Mouse (Mus musculus): ENCODE measurements around the gene Ugt1a8.
"Not testable (repeated sequence)": the region's sequence is repeated elsewhere in the genome, so short reads cannot be mapped to it uniquely, and the experiment has no call there.

Ugt1a8 gene

DNA sequence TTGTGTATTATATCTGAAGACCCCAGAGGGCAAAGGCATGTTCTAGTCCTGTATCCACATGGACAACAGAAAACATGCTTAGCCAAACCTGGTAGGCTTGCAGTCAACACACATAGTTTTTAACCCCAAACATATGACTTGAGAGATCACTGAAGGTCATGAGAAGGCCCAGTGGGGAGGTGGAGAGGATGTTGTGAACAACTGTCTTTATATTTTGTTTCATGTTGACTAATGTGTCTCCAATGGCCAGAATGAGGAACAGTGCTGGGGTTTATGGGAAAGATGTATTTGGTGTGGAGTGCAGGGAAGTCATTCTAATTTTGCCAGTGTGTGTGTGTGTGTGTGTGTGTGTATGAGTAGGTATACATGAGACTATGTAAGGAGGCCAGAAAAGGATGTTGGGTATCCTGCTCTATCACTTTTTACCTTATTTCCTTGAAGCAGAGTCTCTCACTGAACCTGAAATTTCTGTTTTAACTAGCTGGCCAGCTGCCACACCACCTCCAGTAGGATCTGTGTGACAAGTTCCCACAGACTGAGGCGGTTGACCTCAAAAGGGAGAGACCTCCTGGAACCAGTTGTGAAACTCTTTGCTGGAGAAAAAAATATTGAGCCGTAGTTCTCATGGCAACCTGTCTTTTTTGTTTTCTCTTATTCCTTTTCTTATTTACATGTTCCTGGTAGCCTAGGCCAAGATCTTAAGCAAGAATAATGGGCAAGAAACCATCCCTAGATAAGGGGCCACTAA is 136.6 kb downstream of the Ugt1a8 start:
- DNase-seq, result no peak

DNA sequence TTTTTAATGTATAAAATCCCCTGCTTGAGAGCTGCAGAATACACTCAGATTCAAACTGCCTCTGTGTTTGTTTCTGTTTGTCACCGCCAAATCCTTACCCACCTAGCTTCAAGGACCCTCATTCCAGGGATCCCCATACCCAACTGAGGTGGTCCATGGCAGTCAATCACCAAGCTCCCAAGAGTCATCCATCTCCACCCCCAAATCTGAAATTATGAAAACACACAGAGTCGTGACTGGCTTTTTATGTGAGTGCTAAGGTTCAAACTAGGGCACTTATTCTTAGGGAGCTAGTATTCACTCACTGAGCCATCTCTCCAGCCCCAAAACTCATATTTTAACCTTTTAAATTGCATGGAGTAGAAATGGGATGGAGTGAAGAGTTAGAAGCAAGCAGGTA is 137.7 kb downstream of the Ugt1a8 start:
- DNase-seq, result not testable (repeated sequence)

DNA sequence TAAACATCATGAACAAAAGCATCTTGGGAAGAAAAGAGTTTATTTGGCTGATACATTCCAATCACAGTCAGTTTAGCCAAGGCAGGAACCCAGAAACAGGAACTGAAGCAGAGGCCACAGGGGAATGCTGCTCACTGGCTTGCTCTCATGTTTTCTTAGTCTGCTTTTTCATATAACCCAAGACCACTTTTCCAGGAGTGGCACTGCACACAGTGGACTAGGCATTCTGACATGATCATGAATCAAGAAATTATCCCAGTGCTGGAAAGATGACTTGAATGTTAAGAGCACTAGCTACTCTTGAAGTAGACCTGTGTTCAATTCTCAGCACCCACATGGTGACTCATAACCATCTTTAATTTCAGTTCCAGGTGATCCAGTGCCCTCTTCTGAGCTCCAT is 138.1 kb downstream of the Ugt1a8 start:
- no peak for DNase-seq

DNA sequence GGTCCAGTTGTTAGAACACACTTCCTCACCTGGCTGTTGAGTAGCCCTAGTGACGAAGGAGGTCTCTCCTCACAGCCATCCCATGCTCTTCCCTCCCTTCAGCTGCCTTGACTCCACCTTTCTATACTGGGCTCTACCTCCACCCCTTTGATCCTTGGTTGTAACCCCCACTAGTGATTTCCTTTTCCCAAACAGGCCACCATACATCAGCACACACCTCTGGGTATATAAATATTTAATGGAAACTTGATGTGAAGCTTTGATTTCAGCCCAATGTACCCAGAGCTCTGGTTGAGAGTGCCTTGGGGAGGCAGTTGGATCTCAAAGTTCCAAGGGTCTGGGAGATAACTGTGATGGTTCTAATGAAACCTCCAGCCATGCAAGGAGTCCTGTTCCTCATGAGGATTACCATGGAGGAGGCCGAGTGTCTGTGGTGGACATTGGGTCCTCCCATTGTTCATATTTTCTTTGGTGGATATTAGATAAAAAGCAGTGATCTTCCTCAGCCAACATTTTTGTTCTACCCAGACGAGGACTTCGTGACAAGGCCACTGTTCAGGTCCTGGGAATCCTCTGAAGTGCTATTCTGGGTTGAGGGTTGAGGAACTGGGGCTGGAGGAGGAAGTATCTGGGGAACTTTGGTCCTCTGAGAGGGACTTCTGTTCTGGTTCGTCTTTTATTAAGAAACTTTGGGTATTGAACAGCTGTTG is 139.2 kb downstream of the Ugt1a8 start, which contains the start of gene Mroh2a:
TSS of gene Mroh2a (plus strand) at position 317 of the 710 bp plus-strand sequence.
- no peak for DNase-seq

DNA sequence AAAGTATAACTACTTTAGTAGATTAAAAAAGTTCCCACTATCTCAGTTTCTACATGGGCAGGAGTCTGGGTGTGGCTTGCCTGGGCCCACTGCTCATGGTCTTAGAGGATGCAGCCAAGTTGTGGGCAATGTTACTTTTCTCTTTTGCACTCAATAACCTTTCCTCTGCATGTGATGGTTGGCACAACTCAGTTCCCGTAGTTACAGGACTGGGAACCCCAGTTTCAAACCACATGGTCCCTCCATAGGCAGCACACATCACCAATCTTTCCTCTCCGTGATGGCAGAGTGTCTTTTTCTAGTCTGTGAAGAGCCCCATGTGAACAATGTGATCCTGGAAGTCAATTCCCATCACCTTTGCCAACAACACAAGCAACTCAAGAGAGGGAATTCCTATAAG is 139.9 kb downstream of the Ugt1a8 start:
- DNase-seq, result no peak

DNA sequence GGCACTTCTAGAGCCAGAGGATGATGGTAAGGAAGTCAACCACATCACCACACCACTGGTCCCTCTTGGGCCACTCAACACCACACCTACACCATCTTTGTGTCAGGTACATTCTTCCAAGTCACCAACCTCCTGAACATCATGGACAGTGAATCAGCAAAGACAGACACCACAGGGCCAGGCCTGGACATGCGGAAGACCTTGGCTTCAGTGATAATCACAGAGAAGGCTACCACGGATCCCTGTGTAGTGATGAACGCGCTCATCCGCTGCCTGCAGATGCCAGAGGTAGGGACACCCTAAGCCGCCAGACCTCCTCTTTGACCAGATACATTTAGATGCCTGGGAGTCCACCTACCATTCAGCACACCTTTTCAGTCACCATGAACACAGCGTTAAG is 140.5 kb downstream of the Ugt1a8 start:
- no peak for DNase-seq

DNA sequence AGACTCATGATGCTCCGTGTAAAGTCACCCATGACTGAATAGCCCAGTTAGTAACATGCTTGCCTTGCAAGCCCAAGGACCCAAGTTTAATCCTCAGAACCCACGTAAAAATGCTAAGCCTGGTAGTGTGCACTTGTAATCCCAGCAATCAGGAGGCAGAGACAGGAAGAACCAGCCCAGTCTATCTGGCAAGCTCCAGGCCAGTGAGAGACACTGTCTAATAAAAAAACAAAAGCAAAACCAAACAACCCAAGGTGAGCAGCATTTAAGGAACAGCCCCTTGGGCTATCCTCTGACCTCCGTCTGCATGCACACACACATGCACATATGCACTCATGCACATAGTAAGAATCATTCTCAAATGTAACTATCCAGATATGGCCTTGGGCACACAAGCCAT is 142.0 kb downstream of the Ugt1a8 start:
- no peak for DNase-seq

DNA sequence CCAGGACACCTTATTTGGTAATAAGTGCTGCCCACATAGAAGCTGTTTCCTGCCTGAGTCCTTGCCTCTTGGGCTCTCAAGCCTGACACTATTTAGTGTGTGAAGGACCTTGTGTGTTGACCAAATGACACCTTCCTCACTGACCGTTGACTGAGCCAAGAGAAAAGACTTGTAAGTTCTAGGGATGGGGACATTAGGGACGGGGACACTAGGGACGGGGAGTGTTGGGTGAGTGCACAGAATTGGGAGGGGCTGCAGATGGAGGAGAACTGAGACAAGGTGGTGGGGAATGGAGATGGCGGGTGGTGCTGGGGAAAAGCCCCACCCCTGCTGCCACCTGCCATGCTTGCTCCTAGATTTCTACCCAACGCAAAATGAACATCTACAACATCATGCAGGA is 142.4 kb downstream of the Ugt1a8 start:
- no peak for DNase-seq

DNA sequence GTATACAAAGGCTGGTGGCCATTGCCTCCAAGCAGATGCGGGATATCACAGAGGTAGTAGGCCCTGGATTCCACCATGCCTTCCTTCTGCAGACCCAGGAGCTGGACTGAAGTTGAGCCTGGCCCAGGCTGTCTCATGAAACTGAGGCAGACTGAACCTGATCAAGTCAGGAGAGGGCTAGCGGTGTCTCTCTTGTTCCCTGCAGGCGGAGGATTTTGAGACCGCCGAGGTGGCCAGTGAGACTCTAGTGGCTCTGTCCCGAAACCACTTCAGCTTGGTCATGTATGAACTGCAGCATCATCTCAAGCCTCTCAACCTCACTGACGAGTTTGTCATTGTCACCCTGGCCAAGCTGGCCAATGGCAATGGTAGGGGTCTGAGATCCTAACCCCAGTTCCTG is 142.8 kb downstream of the Ugt1a8 start:
- DNase-seq, result no peak

DNA sequence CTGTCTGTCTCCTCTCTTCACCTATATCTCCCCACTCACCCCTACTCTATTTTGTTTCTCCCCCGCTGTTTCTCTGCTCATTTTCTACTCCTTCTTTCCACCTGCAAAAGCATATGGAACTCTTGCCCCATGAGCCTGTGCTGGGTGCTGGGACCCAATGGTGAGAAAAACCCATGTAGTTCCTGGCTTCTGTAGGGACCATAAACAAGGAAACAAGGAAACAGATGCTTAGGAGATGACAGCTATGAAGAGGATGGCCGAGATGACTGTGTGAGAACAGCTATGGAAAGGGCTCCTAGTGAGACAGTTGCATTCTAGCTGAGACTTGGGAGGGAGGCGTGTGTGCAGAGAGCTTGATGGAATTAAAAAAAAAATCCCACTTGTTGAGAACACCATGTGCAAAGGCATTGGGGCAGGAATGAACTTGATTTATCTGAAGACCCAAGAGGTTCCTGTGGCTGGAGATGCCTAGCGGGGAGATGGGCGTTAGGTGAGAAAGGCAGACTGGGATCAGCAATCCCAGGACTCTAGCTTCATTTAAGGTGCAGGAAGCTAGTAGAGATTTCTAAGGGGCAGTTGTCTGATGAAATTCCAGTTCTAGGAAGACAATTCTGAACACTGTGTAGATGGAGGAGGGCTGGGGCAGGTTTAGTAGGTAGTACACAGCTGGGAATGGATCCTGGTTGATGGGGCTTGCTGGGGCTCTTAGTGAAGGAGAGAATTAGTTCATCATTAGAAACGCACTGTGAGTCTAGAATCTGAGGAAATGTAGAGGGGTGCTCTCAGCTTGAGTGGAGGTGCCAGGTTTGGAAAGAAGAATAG is 143.6 kb downstream of the Ugt1a8 start:
- DNase-seq, result no peak

DNA sequence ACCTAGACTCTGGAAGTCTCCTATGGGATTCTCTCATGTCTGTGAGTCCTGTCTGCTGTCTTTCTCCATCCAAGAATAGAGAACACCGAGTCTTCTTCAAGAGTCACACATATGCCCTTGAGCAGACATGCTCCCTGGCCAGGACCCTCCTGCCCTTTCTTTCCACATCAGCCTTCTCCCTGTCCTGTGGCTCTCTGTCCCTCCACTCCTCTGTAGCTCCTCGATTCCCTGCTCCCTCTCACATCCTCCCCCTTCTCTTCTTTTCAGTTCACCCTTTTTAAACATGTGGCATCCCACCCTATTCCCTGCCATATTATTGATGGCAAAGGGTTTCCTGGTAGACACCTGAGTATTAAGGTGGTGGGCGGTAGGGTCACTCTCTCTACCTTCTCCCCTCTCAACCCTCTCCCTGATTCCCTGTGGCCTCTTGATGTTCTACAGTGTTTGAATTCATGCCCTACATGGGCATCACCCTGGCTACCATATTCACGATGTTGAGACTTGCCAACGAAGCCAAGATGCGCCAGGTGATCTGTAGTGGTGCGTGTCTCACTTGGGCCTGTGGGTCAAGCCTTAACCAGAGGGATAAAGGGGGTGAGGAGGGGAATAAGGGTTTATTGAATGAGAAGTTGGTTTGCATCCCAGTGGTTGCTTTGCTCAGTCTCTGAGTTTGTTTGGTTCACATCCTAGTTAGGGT is 144.3 kb downstream of the Ugt1a8 start:
- DNase-seq, result no peak

DNA sequence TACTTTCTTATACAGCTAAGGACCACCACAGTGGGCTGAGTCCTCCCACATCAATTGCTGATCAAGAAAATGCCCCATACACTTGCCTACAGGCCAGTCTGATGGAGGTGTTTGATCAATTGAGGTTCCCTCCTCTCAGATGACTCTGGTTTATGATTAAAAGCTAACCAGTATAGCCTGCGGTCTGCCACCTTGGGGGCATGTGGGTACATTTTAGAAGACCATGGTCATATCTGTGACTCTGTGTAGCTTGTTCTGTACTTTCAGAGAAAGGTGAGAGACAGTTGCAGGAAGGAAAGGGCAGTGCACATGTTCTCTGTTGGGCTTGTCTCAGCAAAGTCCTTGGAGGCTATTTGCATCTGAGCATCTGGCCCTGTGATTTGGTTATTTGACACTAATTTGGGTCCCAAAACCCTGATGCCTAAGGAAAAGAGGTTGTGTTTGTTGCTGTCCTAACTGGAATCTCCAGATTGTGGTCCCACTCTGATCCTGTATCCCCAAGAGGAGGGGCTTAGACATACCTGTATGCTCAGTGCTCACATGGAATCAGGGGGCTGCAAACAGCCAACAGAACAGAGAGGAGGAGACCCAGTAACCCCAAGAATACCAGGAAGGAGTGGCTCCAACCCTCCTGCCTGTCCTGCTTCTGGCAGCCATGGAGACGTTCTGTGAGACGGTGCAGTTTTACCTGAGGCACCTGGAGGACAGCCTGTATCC is 145.2 kb downstream of the Ugt1a8 start:
- DNase-seq, result no peak

DNA sequence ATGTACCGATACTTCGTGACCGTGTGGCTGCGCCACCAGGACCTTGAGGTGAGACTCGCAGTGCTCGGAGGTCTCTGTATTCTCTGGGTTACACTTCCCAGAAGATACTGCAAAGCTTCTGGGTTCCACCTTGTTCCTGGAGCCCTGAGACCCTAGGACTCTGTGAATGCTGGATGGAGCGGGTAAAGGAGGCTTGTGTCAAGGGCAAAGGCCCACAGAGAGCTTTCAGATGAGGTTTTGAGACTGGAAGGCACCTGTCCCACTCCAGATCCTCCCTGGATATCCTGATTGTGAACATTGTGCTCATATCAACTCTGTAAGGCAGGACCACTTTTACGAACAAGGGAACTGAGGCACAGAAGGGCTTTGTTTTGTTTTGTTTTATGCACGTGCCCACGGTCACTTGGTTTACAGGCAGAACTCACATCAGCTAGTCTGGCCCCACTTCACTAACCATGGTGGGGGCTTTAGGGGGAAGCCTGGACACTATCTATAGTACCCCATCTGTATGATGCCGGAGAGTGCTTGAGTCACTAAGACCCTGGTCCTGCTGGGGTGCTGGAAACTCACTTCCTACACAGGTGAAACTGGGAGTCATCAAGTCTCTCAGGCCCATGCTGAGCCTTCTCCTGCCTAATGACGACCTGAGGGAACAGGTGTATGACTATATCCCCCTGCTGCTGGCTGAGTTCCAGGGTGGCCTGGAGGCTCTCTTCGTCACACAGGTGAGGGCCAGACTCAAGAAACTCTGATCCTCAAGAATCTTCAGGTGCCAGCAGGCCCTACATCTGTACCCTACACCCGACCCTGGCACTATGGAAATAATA is 146.0 kb downstream of the Ugt1a8 start:
- DNase-seq, result no peak

DNA sequence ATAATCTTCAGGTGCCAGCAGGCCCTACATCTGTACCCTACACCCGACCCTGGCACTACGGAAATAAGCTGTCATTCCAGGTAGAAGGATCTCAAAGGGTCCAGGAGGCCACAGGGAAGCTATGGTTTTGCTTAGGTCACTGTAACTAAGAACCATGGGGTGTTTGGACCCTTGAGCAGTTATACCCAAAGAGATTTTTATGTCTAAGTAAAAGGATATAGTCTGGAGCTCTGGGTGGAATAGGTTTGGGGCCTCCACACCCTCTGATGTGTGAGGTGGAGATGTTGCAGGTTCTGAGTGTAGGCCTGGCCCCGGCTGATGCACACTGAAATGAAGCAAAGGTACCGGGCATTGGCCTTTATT is 146.6 kb downstream of the Ugt1a8 start:
- DNase-seq, result no peak

DNA sequence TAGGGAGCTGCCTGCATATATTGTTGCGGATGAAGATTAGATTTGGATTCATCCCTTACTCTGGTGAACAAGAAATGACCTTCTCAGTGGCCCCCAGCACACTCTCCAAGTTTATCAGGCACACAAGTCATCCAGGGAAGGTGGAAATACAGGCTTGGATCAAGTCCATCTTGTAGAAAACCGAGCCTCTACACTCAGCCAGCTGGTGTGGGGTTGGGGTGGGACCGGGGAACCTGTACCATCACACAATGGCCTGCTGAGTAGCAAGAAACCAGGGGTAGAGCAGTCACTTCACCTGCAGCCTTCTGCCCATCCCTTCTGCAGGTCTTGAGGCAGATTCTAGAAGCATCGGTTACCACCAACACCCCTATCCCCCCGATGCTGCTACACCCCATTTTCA is 147.0 kb downstream of the Ugt1a8 start:
- no peak for DNase-seq

DNA sequence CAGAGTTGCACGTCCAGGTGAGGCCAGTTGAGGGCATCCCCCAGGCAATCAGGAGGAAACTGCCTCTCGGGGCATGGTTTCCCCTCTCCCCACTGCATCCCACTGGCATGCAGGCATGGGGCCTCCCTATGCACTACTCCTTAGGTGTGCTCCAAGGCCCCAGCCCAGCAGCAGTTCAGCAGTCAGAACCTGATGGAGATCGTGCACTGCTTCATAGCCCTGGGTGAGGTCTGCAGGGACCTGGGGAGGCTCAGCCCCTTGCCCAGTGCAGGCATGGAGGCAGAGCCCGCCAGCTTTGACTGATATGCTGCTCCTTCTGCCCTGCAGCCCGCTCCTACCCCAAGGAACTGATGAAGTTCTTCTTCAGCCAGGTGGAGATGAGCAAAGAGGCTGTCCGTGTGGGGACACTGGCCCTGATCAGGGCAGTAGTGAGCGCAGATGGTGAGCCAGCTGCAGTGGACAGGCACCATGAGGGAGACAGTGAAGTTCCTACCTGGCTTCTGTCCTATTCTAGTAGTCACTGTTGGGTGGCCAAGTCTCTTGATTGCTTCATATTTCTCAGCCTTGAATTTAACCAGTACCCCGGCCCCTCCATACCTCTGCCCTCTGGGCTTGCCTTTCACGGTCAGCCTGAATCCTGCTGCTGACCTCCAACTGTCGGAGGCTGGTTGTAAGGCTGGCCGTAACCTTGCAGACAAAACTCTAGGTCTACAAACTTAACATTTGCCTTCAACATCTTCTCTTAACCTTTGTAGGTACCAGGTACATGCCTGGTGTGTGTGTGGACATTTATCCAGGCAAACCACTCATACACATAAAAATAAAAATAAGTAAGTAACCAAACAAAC is 147.7 kb downstream of the Ugt1a8 start:
- no peak for DNase-seq

DNA sequence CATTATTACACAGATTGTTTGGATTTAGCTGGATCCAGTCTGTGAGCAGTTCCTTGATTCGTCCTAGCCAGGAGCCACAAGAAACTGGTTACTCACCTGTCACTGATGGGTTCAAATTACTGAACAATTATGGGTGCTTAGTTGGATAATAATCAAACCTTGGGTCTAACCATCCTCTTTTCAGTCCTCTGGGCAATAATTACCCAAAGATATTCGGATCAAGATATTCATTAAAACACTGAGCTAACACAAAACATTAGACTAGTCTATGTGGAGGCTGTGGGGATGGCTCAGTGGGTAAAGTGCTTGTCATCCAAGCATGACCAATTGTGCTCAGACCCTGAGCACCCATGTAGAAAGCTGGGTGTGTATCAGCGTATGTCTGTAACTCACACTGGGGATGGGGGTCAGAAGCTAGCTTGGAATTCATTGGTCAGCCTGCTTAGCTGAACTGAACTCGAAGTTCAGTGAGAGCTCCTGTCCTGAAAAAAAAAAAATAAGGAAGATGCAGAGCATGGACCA is 148.3 kb downstream of the Ugt1a8 start:
- no peak for DNase-seq

DNA sequence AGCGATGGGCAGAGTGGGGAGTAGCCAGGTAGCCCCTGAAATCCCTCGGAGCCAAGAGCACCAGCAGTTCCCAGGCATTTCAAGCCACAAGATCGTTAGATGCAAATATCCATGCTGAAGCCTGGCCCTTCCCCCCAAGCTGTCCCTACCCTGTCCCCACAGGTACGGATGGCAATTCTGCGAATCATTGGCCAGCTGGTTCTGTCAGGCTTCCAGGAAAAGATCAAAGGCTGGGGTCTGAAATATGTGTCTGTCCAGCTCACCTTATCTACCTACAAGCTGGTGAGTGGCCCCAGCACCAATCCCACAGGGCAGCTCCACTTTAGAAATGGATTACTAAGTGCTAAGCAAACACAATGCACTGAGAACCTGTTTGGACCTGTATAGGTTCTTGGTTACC is 149.7 kb downstream of the Ugt1a8 start:
- DNase-seq, result no peak

DNA sequence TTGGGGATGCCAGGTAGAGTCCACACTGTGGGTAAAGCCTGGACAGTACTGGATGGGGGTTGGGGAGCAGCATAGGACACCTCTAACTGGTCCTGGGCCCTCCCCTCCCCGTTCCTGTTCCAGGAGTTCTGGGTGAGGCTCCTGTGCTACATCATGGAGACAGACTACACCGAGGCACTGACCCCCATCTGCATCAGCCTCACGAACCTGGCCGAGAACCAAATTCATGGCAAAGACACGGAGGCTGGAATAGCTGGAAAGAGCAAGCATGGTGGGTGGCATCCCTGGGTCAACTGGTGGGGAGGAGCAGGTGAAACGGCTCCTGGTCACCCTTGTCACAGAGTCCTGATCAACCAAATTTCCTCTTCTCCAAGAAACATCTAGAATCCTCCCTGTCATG is 151.2 kb downstream of the Ugt1a8 start:
- no peak for DNase-seq

DNA sequence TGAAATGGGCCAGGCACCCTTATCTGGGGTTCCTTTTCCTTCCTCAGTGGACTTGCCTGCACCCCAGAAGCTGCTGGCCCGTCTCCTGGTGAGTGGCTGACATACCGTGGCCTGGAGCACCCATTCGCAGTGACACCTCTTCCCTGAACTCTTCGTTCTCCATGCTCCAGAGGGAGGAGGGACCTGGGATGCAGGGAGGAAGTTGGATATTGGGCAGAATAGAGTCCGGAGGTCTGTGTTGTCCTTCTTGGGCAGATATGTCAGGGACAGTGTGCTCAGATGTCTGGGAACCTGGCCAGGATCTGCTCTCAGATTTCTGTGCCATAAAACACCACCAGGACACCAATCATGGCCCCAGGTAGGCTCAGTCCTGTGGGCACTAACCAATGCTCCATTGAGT is 152.5 kb downstream of the Ugt1a8 start:
- no peak for DNase-seq

All from right cerebral cortex, adult 18-20 months (tissue).